Mouse (Mus musculus) gastrocnemius, postnatal 36 days (tissue): ENCODE data around the gene Hrct1. TPM values are rescaled to one million over a fixed set of nuclear protein-coding genes. Genes with fewer than 3 reads are reported as not detected.

Experiments used
- DNase-seq, 2 experiments: peaks; one replicate each; pipeline ENCODE4 v3.0.0; 2022
- intact Hi-C: fragments of 180-260 bp; cut with DNase I; formaldehyde crosslinking; loops from one replicate; pipeline ENCODE4 v1.15.1; 2025
- total RNA-seq, 2 experiments: library from RNA; stranded (reverse); gene quantifications; 2 replicates each; pipeline ENCODE4 v1.2.3; 2021

Hrct1 gene
- total RNA-seq, 2 experiments from 2014 or later, result 1.2 to 2.0 TPM

- intact Hi-C loops, result no loop called here
- no peak for DNase-seq
These were observed 577 bp upstream of the Hrct1 start for GRCm38 (mm10) chr4:43726228-43726993.

GRCm38 (mm10) chr4:43727718-43728575 lies 959 bp downstream of the Hrct1 start:
- no peak for DNase-seq
- intact Hi-C loops, result no loop called here

GRCm38 (mm10) chr4:43728576-43728954 lies 1.6 kb downstream of the Hrct1 start:
- intact Hi-C loops, result no loop called here
- DNase-seq, result peak in 1 of 2 experiments; percentile 61

GRCm38 (mm10) chr4:43729126-43729525 lies 2.1 kb downstream of the Hrct1 start:
- DNase-seq, result no peak

GRCm38 (mm10) chr4:43729794-43730550 lies 3.0 kb downstream of the Hrct1 start, which contains the start of gene Spaar:
Gene Spaar (plus strand): TSS chr4:43730034.
- intact Hi-C loops, result no loop called here
- peak; percentile 52 to 60 for DNase-seq

More at GRCm38 (mm10) chr4:43729126-43729525, 2.1 kb downstream of the Hrct1 start:
- intact Hi-C loops, result no loop called here

- DNase-seq, result no peak
- intact Hi-C loops, result no loop called here
These were observed 3.8 kb downstream of the Hrct1 start for GRCm38 (mm10) chr4:43730750-43731297.

GRCm38 (mm10) chr4:43732171-43732570 lies 5.2 kb downstream of the Hrct1 start:
- intact Hi-C loops, result no loop called here
- DNase-seq, result no peak

- intact Hi-C loops, result no loop called here
- DNase-seq, result no peak
These were observed 6.2 kb downstream of the Hrct1 start for GRCm38 (mm10) chr4:43733186-43733585.

- no peak for DNase-seq
- intact Hi-C loops, result no loop called here
These were observed 10.2 kb downstream of the Hrct1 start for GRCm38 (mm10) chr4:43737144-43737543.

- intact Hi-C loops, result no loop called here
- DNase-seq, result no peak
These were observed 12.1 kb downstream of the Hrct1 start for GRCm38 (mm10) chr4:43738989-43739674.

GRCm38 (mm10) chr4:43741526-43741925 lies 14.5 kb downstream of the Hrct1 start:
- DNase-seq, result no peak
- intact Hi-C loops, result no loop called here

- no peak for DNase-seq
- intact Hi-C loops, result no loop called here
These were observed 15.6 kb downstream of the Hrct1 start for GRCm38 (mm10) chr4:43742637-43743036.

- DNase-seq, result no peak
- intact Hi-C loops, result no loop called here
These were observed 16.1 kb downstream of the Hrct1 start for GRCm38 (mm10) chr4:43743099-43743498.

GRCm38 (mm10) chr4:43745187-43745586 lies 18.2 kb downstream of the Hrct1 start:
- no peak for DNase-seq
- intact Hi-C loops, result loop anchor here (1.0 kb wide), 1 partner anchor 116 kb away; no protein-coding TSS in a partner anchor

- DNase-seq, result no peak
- intact Hi-C loops, result no loop called here
These were observed 30.2 kb downstream of the Hrct1 start for GRCm38 (mm10) chr4:43757213-43757612.

GRCm38 (mm10) chr4:43759571-43760418 lies 32.8 kb downstream of the Hrct1 start:
- peak in 1 of 2 experiments; percentile 15 for DNase-seq
- intact Hi-C loops, result loop anchor here (2.0 kb wide), 1 partner anchor 99 kb away; no protein-coding TSS in a partner anchor

GRCm38 (mm10) chr4:43760460-43760859 lies 33.5 kb downstream of the Hrct1 start:
- DNase-seq, result peak in 1 of 2 experiments; percentile 21
- intact Hi-C loops, result loop anchor here (2.0 kb wide), 1 partner anchor 98 kb away; no protein-coding TSS in a partner anchor

- intact Hi-C loops, result loop anchor here (2.0 kb wide), 1 partner anchor 97 kb away; no protein-coding TSS in a partner anchor
These were observed 34.3 kb downstream of the Hrct1 start for GRCm38 (mm10) chr4:43761336-43761735.

GRCm38 (mm10) chr4:43763410-43763809 lies 36.4 kb downstream of the Hrct1 start:
- DNase-seq, result peak; percentile 16 to 23
- intact Hi-C loops, result no loop called here

More at GRCm38 (mm10) chr4:43761336-43761735, 34.3 kb downstream of the Hrct1 start:
- no peak for DNase-seq
